Mouse (Mus musculus) adrenal gland, adult 8-10 months (tissue): ENCODE results near the gene Fancc. TPM values are rescaled to one million over a fixed set of nuclear protein-coding genes. Genes with fewer than 3 reads are reported as not detected.
"Not testable (repeated sequence)": the region's sequence is repeated elsewhere in the genome, so short reads cannot be mapped to it uniquely, and the experiment has no call there.

Source experiments
- DNase-seq: peaks from one replicate; pipeline ENCODE4 v3.0.0; 2022
- total RNA-seq, 4 experiments: library from RNA; stranded (reverse); gene quantifications; 2 replicates each; pipeline ENCODE4 v1.2.4; 2022

The Fancc gene
- total RNA-seq, 4 experiments from 2014 or later, result 11.8 to 15.2 (median 13.1) TPM

- no peak for DNase-seq
Observed at GRCm38 (mm10) chr13:63416824-63417223, 80.3 kb downstream of the Fancc start.

GRCm38 (mm10) chr13:63412662-63413061, 84.4 kb downstream of the Fancc start:
- peak; percentile 16 for DNase-seq

- no peak for DNase-seq
Observed at GRCm38 (mm10) chr13:63411310-63412022, 85.6 kb downstream of the Fancc start.

- DNase-seq, result no peak
Observed at GRCm38 (mm10) chr13:63410578-63411298, 86.3 kb downstream of the Fancc start.

- no peak for DNase-seq
Observed at GRCm38 (mm10) chr13:63405151-63405550, 91.9 kb downstream of the Fancc start.

- no peak for DNase-seq
Observed at GRCm38 (mm10) chr13:63404657-63405056, 92.4 kb downstream of the Fancc start.

- DNase-seq, result no peak
Observed at GRCm38 (mm10) chr13:63402823-63403222, 94.3 kb downstream of the Fancc start.

- DNase-seq, result no peak
Observed at GRCm38 (mm10) chr13:63400069-63400468, 97.0 kb downstream of the Fancc start.

- no peak for DNase-seq
Observed at GRCm38 (mm10) chr13:63397420-63397819, 99.7 kb downstream of the Fancc start.

- DNase-seq, result no peak
Observed at GRCm38 (mm10) chr13:63394304-63395063, 102.6 kb downstream of the Fancc start.

GRCm38 (mm10) chr13:63385234-63385633, 111.8 kb downstream of the Fancc start:
- no peak for DNase-seq

GRCm38 (mm10) chr13:63384775-63385174, 112.3 kb downstream of the Fancc start:
- DNase-seq, result no peak

- no peak for DNase-seq
Observed at GRCm38 (mm10) chr13:63382206-63382605, 114.9 kb downstream of the Fancc start.

GRCm38 (mm10) chr13:63373460-63374166, 123.5 kb downstream of the Fancc start:
- DNase-seq, result no peak

GRCm38 (mm10) chr13:63361755-63362154, 135.3 kb downstream of the Fancc start:
- no peak for DNase-seq

- no peak for DNase-seq
Observed at GRCm38 (mm10) chr13:63360111-63360885, 136.8 kb downstream of the Fancc start.

GRCm38 (mm10) chr13:63359393-63359792, 137.7 kb downstream of the Fancc start:
- DNase-seq, result no peak

- DNase-seq, result peak; percentile 24
Observed at GRCm38 (mm10) chr13:63356558-63356957, 140.5 kb downstream of the Fancc start.

GRCm38 (mm10) chr13:63356101-63356500, 141.0 kb downstream of the Fancc start:
- DNase-seq, result no peak

- not testable (repeated sequence) for DNase-seq
Observed at GRCm38 (mm10) chr13:63353312-63353711, 143.8 kb downstream of the Fancc start.

- no peak for DNase-seq
Observed at GRCm38 (mm10) chr13:63350076-63350475, 147.0 kb downstream of the Fancc start.

GRCm38 (mm10) chr13:63347639-63348038, 149.4 kb downstream of the Fancc start:
- no peak for DNase-seq
